In genomic region chr11:102445264-102445890, GRCm38 (mm10) we compare ENCODE assay signal across 8 mouse cellular contexts. TPM values are rescaled to one million over a fixed set of nuclear protein-coding genes. Genes with fewer than 3 reads are reported as not detected.
DNase-seq lines count a peak whose midpoint lies in the region; ATAC-seq lines count a peak whose summit lies in the region.
"Had no signal": no experiment of that assay in that cellular context is flagged by ENCODE, and none has a peak within 500 bp of the region (broad histone marks: within the 10 kb centered on the region; RNA-seq: fewer than 3 reads in every experiment).

No protein-coding gene starts in this region.

- peak; percentile 44 for ATAC-seq in embryonic facial prominence, embryonic 15.5 days (ENCODE audit: insufficient number of reproducible peaks, low FRiP score, low TSS enrichment, low read depth)
- peak; percentile 16; the same call in 1 of the 2 replicates for ATAC-seq in hindbrain, embryonic 13.5 days (ENCODE audit: low FRiP score)

- H3K9me3 ChIP-seq in embryonic facial prominence, embryonic 15.5 days (replicated peaks), result no peaks in the 10 kb centered on the region
- H3K9me3 ChIP-seq in hindbrain, embryonic 13.5 days, result no peaks in the 10 kb centered on the region

- peaks cover 47% of the 10 kb centered on the region for H3K4me1 ChIP-seq in embryonic facial prominence, embryonic 15.5 days
- H3K4me1 ChIP-seq in hindbrain, embryonic 13.5 days (replicated peaks), result peaks cover 45% of the 10 kb centered on the region

- peak overlapping the region; percentile 79 for H3K4me2 ChIP-seq in embryonic facial prominence, embryonic 15.5 days (replicated peaks)
- H3K4me2 ChIP-seq in hindbrain, embryonic 13.5 days, result peak overlapping the region; percentile 94

- H3K36me3 ChIP-seq in embryonic facial prominence, embryonic 15.5 days, result peaks cover 24% of the 10 kb centered on the region
- H3K36me3 ChIP-seq in hindbrain, embryonic 13.5 days, result peaks cover 34% of the 10 kb centered on the region

- H3K27me3 ChIP-seq in embryonic facial prominence, embryonic 15.5 days, result no peaks in the 10 kb centered on the region
- peaks cover 26% of the 10 kb centered on the region for H3K27me3 ChIP-seq in hindbrain, embryonic 13.5 days

- H3K4me3 ChIP-seq in embryonic facial prominence, embryonic 15.5 days (replicated peaks), result peak overlapping the region; percentile 94
- peak overlapping the region; percentile 96 for H3K4me3 ChIP-seq in hindbrain, embryonic 13.5 days

- H3K27ac ChIP-seq in embryonic facial prominence, embryonic 15.5 days (replicated peaks), result peak overlapping the region; percentile 93
- peak overlapping the region; percentile 98 for H3K27ac ChIP-seq in hindbrain, embryonic 13.5 days
- H3K27ac ChIP-seq: liver, embryonic 14.5 days had no signal

- DNase-seq in right cerebral cortex, adult 2 months (ENCODE audit: low spot score in 2 of 2), result peak; percentile 40 to 56
- no peak for DNase-seq in right cerebral cortex, postnatal 25 days
- DNase-seq in lung, postnatal 4 days, result peak; percentile 64 to 87
- DNase-seq in yolk sac, embryonic 10.5 days (ENCODE audit: low spot score), result no peak
- DNase-seq in thymus, postnatal 0 days (ENCODE audit: low spot score), result no peak

- WGBS in embryonic facial prominence, embryonic 15.5 days, result 11% methylated on average over 10 of the region's 10 CpGs
- WGBS in hindbrain, embryonic 13.5 days, result 10% methylated on average over 10 of the region's 10 CpGs

- peak overlapping the region; percentile 99; the same call in 1 of the 2 replicates for H3K9ac ChIP-seq in embryonic facial prominence, embryonic 15.5 days
- H3K9ac ChIP-seq in hindbrain, embryonic 13.5 days, result peak overlapping the region; percentile 100
- H3K9ac ChIP-seq: liver, embryonic 14.5 days had no signal

RNA-seq across cellular contexts. Expression of gene Fam171a2, which starts 2.1 kb away (rescaled TPM):
- polyA plus RNA-seq in embryonic facial prominence, embryonic 15.5 days (2015; fragmentation: Nextera tagmentation; extraction: Ambion mirVana), result 8.5 and 9.7 TPM in 2 replicates
- polyA plus RNA-seq in hindbrain, embryonic 13.5 days (2015; fragmentation: Nextera tagmentation; extraction: Ambion mirVana), result 15.9 and 17.1 TPM in 2 replicates
- 0.42 and 0.79 TPM in 2 replicates for polyA plus RNA-seq in thymus, postnatal 0 days (2015; fragmentation: Nextera tagmentation; extraction: Ambion mirVana)

RNA-seq across cellular contexts. Expression of gene Grn, which starts 15.3 kb away (rescaled TPM):
- 196 and 199 TPM in 2 replicates for polyA plus RNA-seq in embryonic facial prominence, embryonic 15.5 days (2015; fragmentation: Nextera tagmentation; extraction: Ambion mirVana)
- polyA plus RNA-seq in hindbrain, embryonic 13.5 days (2015; fragmentation: Nextera tagmentation; extraction: Ambion mirVana), result 76.5 and 77.3 TPM in 2 replicates
- polyA plus RNA-seq in thymus, postnatal 0 days (2015; fragmentation: Nextera tagmentation; extraction: Ambion mirVana), result 86.4 and 90.6 TPM in 2 replicates

RNA-seq across cellular contexts. Expression of gene Itga2b, which starts 24.5 kb away (rescaled TPM):
- polyA plus RNA-seq in embryonic facial prominence, embryonic 15.5 days (2015; fragmentation: Nextera tagmentation; extraction: Ambion mirVana), result 9.1 and 9.5 TPM in 2 replicates
- polyA plus RNA-seq in hindbrain, embryonic 13.5 days (2015; fragmentation: Nextera tagmentation; extraction: Ambion mirVana), result 5.9 and 6.2 TPM in 2 replicates
- 1.9 and 2.5 TPM in 2 replicates for polyA plus RNA-seq in thymus, postnatal 0 days (2015; fragmentation: Nextera tagmentation; extraction: Ambion mirVana)

RNA-seq across cellular contexts. Expression of gene Slc25a39, which starts 37.6 kb away (rescaled TPM):
- 197 and 199 TPM in 2 replicates for polyA plus RNA-seq in embryonic facial prominence, embryonic 15.5 days (2015; fragmentation: Nextera tagmentation; extraction: Ambion mirVana)
- polyA plus RNA-seq in hindbrain, embryonic 13.5 days (2015; fragmentation: Nextera tagmentation; extraction: Ambion mirVana), result 139 and 147 TPM in 2 replicates
- 97.8 and 107 TPM in 2 replicates for polyA plus RNA-seq in thymus, postnatal 0 days (2015; fragmentation: Nextera tagmentation; extraction: Ambion mirVana)

RNA-seq across cellular contexts. Expression of gene Rundc3a, which starts 52.2 kb away (rescaled TPM):
- polyA plus RNA-seq in embryonic facial prominence, embryonic 15.5 days (2015; fragmentation: Nextera tagmentation; extraction: Ambion mirVana), result 7.5 and 8.3 TPM in 2 replicates
- 135 and 144 TPM in 2 replicates for polyA plus RNA-seq in hindbrain, embryonic 13.5 days (2015; fragmentation: Nextera tagmentation; extraction: Ambion mirVana)
- polyA plus RNA-seq in thymus, postnatal 0 days (2015; fragmentation: Nextera tagmentation; extraction: Ambion mirVana), result 1.1 and 1.4 TPM in 2 replicates

Comparison
In these comparisons a context has a peak if more than half of its experiments do, and no peak if none do; other contexts are left out.
1. DNase-seq: peak in right cerebral cortex, adult 2 months (2 of 2) and lung, postnatal 4 days (2 of 2); none in right cerebral cortex, postnatal 25 days (single experiment), yolk sac, embryonic 10.5 days (single experiment) and thymus, postnatal 0 days (single experiment).